Mouse (Mus musculus): Measurements from ENCODE around the gene Mylk. TPM values are rescaled to one million over a fixed set of nuclear protein-coding genes. Genes with fewer than 3 reads are reported as not detected.

Mylk gene
- polyA plus RNA-seq, 1 experiment from 2014 or later, result 7.9 TPM

DNA sequence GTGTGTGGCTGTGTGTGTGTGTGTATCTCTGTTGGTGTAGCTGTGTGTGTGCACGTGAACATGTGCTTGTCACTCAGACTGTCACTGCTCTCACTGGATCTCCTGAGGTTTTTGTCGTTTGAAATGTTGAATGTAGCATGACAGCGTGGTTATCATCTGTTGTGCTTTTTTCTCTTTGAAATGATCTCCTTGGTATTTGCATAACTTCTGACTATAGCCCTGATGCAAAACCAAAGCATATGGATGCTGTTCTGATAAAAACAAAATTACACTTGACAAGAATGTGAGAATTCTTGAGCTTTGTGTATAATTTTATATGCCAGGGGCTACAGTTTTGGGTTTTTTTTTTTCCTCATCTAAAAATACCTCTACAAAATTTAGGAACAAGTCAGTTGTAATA, 254.0 kb downstream of the Mylk start:
- no peak overlapping the region for H3K4me3 ChIP-seq
- no peak for ATAC-seq (ENCODE audit: low FRiP score, low read depth)
- H3K9me3 ChIP-seq, result no peaks in the 10 kb centered on the region
- 82% methylated on average over 3 of the region's 3 CpGs for WGBS
- H3K9ac ChIP-seq (replicated peaks), result no peak overlapping the region
- H3K36me3 ChIP-seq, result no peaks in the 10 kb centered on the region
- H3K4me2 ChIP-seq (replicated peaks), result no peak overlapping the region
- H3K27me3 ChIP-seq, result no peaks in the 10 kb centered on the region; the same call in 1 of the 2 replicates
- no peak overlapping the region for H3K27ac ChIP-seq (replicated peaks)
- H3K4me1 ChIP-seq, result peaks cover 9% of the 10 kb centered on the region

DNA sequence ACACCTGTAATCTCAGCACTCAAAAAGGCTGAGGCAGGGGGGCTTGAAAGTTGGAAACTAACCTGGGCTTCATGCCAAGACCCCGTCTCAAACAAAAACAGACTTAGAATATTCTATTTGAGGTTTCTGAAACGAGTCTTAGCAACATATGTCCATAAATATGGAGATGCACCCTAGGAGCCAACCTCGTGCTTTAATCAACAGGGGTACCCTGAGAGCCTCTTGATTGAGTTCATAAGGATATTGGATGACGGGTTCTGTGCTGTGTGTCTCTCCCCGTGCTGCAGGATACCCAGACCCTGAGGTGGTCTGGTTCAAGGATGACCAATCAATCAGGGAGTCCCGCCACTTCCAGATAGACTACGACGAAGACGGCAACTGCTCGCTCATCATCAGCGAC, 255.0 kb downstream of the Mylk start:
- peaks cover 9% of the 10 kb centered on the region for H3K4me1 ChIP-seq
- no peak overlapping the region for H3K4me3 ChIP-seq
- ATAC-seq (ENCODE audit: low FRiP score, low read depth), result no peak
- 53% methylated on average over 11 of the region's 11 CpGs for WGBS
- no peak overlapping the region for H3K9ac ChIP-seq (replicated peaks)
- H3K9me3 ChIP-seq, result no peaks in the 10 kb centered on the region
- no peaks in the 10 kb centered on the region; the same call in 1 of the 2 replicates for H3K27me3 ChIP-seq
- no peak overlapping the region for H3K4me2 ChIP-seq (replicated peaks)
- no peak overlapping the region for H3K27ac ChIP-seq (replicated peaks)
- no peaks in the 10 kb centered on the region for H3K36me3 ChIP-seq

DNA sequence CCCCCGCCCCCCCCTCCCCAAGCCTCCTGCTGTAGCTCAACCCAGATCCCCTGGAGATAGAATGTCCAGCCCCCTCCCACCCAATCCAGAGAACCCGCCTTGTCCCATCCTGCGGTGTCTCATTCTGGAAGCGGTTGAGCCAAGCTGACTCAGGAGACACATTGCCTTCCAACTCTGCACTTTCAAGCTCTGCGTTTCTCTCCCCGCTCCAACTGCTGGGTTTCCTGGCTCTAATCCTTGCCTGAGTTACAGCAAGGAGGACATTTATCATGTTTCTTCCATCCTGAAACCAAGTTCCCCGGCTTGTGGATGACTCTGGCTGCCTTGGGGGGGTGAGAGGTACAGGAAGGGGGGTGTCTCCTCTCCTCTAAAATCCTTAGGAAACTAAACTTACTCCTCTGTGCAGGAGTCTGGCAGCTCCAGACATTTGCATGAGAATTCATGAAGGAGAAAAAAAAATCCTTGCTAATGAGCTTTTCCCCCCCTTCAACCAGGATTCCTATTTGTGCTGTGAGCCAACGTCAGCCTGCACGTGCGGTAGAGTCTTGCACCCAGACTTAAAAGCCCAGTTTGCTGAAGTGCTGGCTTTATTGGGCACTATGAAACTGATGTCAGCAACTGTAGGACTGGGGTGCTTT, 256.0 kb downstream of the Mylk start:
- Histone ChIP-seq H3K4me1 (peaks cover 9% of the 10 kb centered on the region), H3K9me3 (no peaks in the 10 kb centered on the region), H3K36me3 (no peaks in the 10 kb centered on the region), H3K4me2 (replicated peaks) (peak overlapping the region; percentile 34), H3K27me3 (no peaks in the 10 kb centered on the region; the same call in 1 of the 2 replicates), H3K9ac (replicated peaks) (no peak overlapping the region), H3K27ac (replicated peaks) (no peak overlapping the region), H3K4me3 (0 out of 2 replicates have a peak overlapping the region, but pooled peaks have one; percentile 2)
- no peak for ATAC-seq (ENCODE audit: low FRiP score, low read depth)
- WGBS, result 9% methylated on average over 9 of the region's 10 CpGs

DNA sequence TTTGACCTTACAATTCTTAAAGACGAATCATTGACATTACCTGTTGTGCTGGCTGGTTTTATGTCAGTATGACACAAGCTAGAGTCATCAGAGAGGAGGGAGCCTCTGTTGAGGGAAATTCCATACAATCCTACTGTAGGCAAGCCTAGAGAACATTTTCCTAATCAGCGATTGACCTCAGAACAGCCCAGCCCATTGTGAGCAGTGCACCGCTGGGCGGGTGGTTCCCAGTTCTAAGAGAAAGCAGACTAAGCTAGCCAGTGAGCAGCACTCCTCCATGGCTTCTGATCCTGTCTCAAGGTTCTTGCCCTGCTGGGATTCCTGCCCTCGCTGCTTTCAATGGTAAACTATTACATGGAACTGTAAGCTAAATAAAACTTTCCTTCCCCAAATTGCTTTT, 259.3 kb downstream of the Mylk start:
- 68% methylated on average over 5 of the region's 5 CpGs for WGBS
- Histone ChIP-seq H3K4me3 (no peak overlapping the region), H3K4me2 (replicated peaks) (no peak overlapping the region), H3K36me3 (no peaks in the 10 kb centered on the region), H3K9me3 (no peaks in the 10 kb centered on the region), H3K27ac (replicated peaks) (no peak overlapping the region), H3K9ac (replicated peaks) (no peak overlapping the region), H3K4me1 (peaks cover 9% of the 10 kb centered on the region), H3K27me3 (peaks cover 2% of the 10 kb centered on the region; the same call in 1 of the 2 replicates)
- ATAC-seq (ENCODE audit: low FRiP score, low read depth), result no peak

DNA sequence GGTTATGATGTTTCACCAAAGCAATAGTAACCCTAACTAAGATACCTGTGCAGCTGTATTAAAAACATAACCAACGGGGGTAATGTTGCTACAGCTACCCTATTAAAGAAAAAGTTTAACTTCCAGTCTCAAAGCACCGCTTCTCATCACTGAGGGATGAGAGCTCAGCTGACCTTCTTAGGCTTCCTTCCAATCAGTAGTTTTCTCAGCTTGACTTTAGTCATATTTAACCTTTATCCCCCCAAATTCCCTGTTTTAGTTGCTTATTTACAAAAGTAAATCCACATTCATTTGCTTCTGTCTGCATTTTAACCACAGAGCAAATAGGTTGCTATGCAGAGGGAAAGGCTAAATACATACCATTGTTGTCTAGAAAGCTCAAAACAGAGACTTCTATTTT, 259.7 kb downstream of the Mylk start:
- 87% methylated on average over 2 of the region's 2 CpGs for WGBS
- Histone ChIP-seq H3K4me2 (replicated peaks) (no peak overlapping the region), H3K4me3 (no peak overlapping the region), H3K4me1 (peaks cover 9% of the 10 kb centered on the region), H3K36me3 (no peaks in the 10 kb centered on the region), H3K9me3 (no peaks in the 10 kb centered on the region), H3K27ac (replicated peaks) (no peak overlapping the region), H3K9ac (replicated peaks) (no peak overlapping the region), H3K27me3 (peaks cover 3% of the 10 kb centered on the region; the same call in 1 of the 2 replicates)
- no peak for ATAC-seq (ENCODE audit: low FRiP score, low read depth)

DNA sequence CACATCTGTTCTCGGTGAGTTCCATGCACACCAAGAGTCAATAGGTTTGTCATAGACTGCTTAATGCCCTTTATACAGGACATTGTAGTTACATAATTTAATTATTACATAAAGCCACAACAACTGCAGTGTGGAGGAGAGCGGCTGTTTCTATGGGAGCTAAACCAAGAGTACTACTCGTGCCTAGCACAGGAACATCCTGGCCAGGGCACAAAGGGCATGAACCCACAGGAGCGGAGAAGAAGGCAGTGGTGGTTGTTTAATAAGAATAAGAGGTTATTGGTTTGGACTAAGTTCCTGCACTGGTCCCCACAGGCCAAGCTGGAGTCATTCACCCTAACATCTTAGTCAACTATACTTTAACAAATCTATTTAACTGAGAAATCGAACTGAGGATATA, 261.2 kb downstream of the Mylk start:
- ATAC-seq (ENCODE audit: low FRiP score, low read depth), result no peak
- 93% methylated on average over 5 of the region's 5 CpGs for WGBS

DNA sequence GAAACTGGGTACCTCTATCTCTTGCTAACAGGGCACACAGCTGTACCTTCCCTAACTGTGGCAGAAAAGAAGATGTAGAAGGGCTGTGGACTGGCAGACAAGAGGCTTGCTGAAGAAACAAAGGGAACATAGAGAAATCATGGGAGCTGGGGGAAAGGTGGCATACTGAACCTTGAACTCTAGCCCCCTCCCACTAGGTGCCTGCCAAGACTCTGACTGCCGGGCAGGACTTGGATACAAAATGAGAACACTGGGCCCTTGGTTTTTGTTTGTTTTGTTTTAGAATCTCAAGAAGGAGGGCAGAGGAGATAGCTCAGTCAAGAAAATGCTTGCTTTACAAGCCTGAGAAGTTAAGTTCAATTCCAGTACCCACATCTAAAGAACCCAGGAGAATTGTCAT, 262.4 kb downstream of the Mylk start:
- 55% methylated on average over 1 of the region's 1 CpGs for WGBS
- H3K9ac ChIP-seq (replicated peaks), result no peak overlapping the region
- H3K27me3 ChIP-seq, result 0 out of 2 replicates have a peak, but pooled peaks cover 3% of the 10 kb centered on the region
- ATAC-seq (ENCODE audit: low FRiP score, low read depth), result no peak
- no peaks in the 10 kb centered on the region for H3K4me1 ChIP-seq
- H3K36me3 ChIP-seq, result no peaks in the 10 kb centered on the region
- no peak overlapping the region for H3K4me3 ChIP-seq
- no peak overlapping the region for H3K27ac ChIP-seq (replicated peaks)
- H3K9me3 ChIP-seq, result no peaks in the 10 kb centered on the region
- H3K4me2 ChIP-seq (replicated peaks), result no peak overlapping the region

More for the DNA sequence above, 261.2 kb downstream of the Mylk start:
- no peak overlapping the region for H3K4me3 ChIP-seq
- H3K4me2 ChIP-seq (replicated peaks), result no peak overlapping the region
- H3K9me3 ChIP-seq, result no peaks in the 10 kb centered on the region
- no peaks in the 10 kb centered on the region for H3K36me3 ChIP-seq
- H3K27me3 ChIP-seq, result 0 out of 2 replicates have a peak, but pooled peaks cover 3% of the 10 kb centered on the region
- no peak overlapping the region for H3K27ac ChIP-seq (replicated peaks)
- peaks cover 3% of the 10 kb centered on the region for H3K4me1 ChIP-seq
- no peak overlapping the region for H3K9ac ChIP-seq (replicated peaks)

DNA sequence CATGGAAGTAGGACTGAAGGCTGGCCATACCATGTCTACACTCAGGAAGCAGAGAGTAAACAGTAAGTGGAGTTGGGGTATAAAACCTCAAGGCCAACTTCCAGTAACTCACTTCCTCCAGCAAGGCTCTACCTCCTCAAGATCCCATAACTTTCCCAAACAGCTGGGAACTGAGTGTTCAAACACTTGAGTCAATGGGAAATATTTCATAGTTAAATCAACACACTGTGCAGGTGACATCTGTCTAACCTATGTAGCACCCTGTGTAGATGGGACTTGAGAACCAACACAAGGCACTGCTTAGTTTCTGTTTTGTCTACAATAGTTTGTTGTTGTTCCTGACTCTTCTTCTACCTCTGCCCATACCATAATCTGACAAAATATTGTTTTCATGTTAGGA, 263.4 kb downstream of the Mylk start:
- no peak for ATAC-seq (ENCODE audit: low FRiP score, low read depth)
- no peaks in the 10 kb centered on the region for H3K9me3 ChIP-seq
- no peak overlapping the region for H3K27ac ChIP-seq (replicated peaks)
- no peak overlapping the region for H3K9ac ChIP-seq (replicated peaks)
- H3K27me3 ChIP-seq, result 0 out of 2 replicates have a peak, but pooled peaks cover 3% of the 10 kb centered on the region
- no peak overlapping the region for H3K4me2 ChIP-seq (replicated peaks)
- no peaks in the 10 kb centered on the region for H3K4me1 ChIP-seq
- H3K36me3 ChIP-seq, result no peaks in the 10 kb centered on the region
- H3K4me3 ChIP-seq, result no peak overlapping the region

DNA sequence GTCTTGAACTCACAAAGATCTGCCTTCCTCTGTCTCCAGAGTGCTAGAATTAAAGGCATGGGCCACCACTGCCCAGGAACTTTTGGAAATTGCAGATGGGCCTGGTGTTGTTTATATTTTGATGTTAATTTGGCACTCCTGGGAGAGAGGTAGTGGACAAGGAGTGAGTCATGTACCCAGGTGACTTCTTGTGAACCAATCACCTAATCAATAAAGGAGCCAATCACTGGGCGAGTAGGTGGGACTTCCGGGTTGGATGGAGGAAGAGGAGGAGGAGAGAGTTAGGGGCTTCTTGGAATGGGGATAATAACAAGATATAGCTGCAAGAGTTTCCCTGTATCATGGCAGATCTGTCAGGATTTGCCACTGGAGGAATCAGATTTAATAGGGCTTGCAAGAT, 268.5 kb downstream of the Mylk start:
- Histone ChIP-seq H3K27ac (replicated peaks) (no peak overlapping the region), H3K9me3 (no peaks in the 10 kb centered on the region), H3K9ac (replicated peaks) (no peak overlapping the region), H3K36me3 (no peaks in the 10 kb centered on the region), H3K4me1 (no peaks in the 10 kb centered on the region), H3K4me2 (replicated peaks) (no peak overlapping the region), H3K4me3 (no peak overlapping the region), H3K27me3 (peaks cover 15% of the 10 kb centered on the region; the same call in 1 of the 2 replicates)
- 83% methylated on average over 2 of the region's 2 CpGs for WGBS
- ATAC-seq (ENCODE audit: low FRiP score, low read depth), result no peak

DNA sequence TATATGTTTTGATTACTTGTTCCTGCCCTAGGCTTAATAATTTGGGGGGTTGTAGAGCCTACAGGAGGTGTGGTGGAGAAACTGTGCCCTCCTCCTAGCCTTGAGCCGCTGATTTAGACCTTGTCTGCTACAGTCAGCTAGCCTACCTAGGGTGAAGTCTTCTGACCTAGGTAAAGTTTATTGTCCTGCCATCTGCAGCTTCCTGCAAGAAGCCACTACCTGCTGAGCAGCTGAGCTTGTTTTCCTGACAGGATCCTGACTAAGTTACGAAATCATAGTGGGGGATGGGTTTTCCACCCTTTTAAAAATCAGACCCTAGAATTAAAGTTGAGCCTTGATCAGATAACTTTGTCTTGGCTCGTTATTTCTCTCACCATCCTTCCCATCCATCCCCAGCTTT, 271.5 kb downstream of the Mylk start:
- no peaks in the 10 kb centered on the region for H3K36me3 ChIP-seq
- no peaks in the 10 kb centered on the region for H3K9me3 ChIP-seq
- H3K4me3 ChIP-seq, result no peak overlapping the region
- no peaks in the 10 kb centered on the region for H3K4me1 ChIP-seq
- 65% methylated on average over 3 of the region's 3 CpGs for WGBS
- no peak overlapping the region for H3K27ac ChIP-seq (replicated peaks)
- H3K27me3 ChIP-seq, result peaks cover 32% of the 10 kb centered on the region
- no peak overlapping the region for H3K4me2 ChIP-seq (replicated peaks)
- no peak overlapping the region for H3K9ac ChIP-seq (replicated peaks)
- no peak for ATAC-seq (ENCODE audit: low FRiP score, low read depth)

DNA sequence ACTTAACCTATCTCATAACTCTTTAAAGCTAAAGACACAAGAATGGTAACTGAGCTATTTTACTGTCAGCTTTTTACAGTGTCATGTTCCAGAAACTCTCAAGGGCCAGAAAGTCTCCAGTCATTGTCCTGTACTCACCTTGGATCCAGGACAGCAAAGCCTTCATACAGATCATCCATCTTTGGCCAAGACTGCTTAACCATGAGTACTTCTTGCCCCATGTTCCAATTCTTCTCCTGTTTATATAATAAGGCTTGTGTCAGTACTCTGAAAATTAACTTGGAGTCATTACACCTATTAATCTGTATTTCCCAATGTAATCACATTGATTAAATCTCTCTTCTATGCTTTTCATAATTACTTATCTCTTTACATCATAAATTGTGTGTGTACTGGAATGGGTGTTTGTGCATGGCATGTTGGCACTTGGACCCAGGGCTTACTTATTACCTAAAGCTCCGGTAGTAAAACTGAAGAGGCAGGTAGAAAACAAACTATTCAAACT, 273.5 kb downstream of the Mylk start:
- H3K9me3 ChIP-seq, result no peaks in the 10 kb centered on the region
- no peak overlapping the region for H3K4me3 ChIP-seq
- H3K4me2 ChIP-seq (replicated peaks), result no peak overlapping the region
- no peaks in the 10 kb centered on the region for H3K36me3 ChIP-seq
- H3K27me3 ChIP-seq, result peaks cover 32% of the 10 kb centered on the region
- H3K9ac ChIP-seq (replicated peaks), result no peak overlapping the region
- no peak overlapping the region for H3K27ac ChIP-seq (replicated peaks)
- H3K4me1 ChIP-seq, result no peaks in the 10 kb centered on the region
- ATAC-seq (ENCODE audit: low FRiP score, low read depth), result no peak
- WGBS, result 89% methylated on average over 1 of the region's 1 CpGs

DNA sequence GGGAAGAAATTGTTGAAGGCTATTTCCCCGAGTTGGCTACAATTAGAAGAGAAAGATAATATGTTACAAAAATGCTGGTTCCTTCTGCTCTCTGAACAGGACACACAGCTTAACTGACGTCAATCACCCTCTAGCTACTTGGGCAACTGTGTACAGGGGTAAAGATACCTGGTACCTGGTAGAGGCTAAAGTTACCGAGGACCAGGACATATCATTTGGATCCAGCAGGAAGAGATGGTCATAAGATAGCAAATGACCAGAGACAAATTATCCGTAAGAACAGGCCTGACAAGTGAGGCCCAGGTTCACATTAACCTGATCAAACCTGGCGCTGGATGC, 276.9 kb downstream of the Mylk start:
- no peaks in the 10 kb centered on the region for H3K9me3 ChIP-seq
- H3K9ac ChIP-seq (replicated peaks), result no peak overlapping the region
- ATAC-seq (ENCODE audit: low FRiP score, low read depth), result no peak
- peaks cover 3% of the 10 kb centered on the region; the same call in 1 of the 2 replicates for H3K36me3 ChIP-seq
- peak overlapping the region; percentile 64 for H3K4me2 ChIP-seq (replicated peaks)
- peak overlapping the region; percentile 89 for H3K4me3 ChIP-seq
- H3K27ac ChIP-seq (replicated peaks), result no peak overlapping the region
- H3K27me3 ChIP-seq, result peaks cover 25% of the 10 kb centered on the region
- 57% methylated on average over 5 of the region's 5 CpGs for WGBS
- no peaks in the 10 kb centered on the region for H3K4me1 ChIP-seq

All from midbrain, embryonic 12.5 days (tissue).